Mouse (Mus musculus): ENCODE results near the gene Zfhx3.
A peak's percentile ranks its signal among the peaks of the same experiment; 100 is the strongest.

Zfhx3 gene

DNA sequence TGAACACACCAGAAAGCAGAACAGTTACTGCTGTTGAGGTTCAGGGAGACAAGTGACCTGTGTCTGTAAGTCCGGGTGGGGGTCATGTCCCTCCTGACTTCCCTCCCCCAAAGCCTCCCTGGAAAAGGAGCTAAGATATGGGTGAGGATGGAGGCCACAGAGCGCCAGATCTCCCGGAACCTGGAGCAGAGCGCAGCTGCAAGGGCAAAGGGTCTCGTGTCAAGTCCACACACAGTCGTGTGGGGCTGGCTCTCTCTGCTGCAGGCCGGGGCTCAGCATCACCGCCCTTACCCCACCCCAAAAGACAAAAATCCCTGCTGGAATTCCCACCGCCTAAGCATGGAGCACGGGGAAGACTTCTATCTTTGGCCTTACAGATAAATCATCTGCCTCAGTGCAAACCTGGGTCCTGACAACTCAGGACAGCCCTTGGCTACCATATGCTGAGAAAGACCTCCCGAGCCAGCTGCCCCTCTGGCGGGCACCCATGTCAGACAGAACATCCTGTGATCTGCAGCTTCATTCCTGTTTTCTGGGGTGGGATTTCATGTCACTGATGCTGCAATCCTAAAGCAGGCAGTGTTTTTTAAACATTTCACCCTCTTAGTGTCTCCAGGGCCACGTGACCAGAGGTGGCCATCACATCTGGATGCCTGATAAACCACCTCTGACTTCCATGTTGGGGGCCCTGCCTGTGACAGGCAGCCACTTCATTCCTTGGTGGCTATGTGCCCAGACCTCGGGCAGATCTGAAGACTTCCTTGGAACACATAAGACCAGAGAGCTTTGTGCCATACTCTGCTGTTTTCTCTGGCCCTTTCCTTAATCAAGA is 926.0 kb downstream of the Zfhx3 start:
- no peak for DNase-seq

DNA sequence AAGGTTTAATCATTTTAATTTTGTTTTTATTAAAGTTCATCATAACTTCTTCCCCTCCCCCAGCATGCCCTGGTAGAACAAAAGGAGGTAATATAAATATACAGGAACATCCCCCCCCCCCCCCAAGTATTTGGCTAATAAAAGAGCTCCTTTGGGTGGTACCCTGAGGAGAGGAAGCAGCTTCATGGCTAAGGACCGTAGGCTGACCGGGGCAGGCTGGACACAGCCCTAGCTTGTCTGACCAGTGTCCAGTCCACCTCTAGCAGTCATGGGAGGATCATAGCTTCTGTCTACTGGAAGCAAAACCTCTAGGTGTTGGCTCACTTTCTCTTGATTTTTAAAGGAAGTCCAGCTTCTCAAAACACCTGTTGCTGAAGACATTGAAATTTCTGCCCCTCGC is 927.0 kb downstream of the Zfhx3 start:
- DNase-seq = no peak

DNA sequence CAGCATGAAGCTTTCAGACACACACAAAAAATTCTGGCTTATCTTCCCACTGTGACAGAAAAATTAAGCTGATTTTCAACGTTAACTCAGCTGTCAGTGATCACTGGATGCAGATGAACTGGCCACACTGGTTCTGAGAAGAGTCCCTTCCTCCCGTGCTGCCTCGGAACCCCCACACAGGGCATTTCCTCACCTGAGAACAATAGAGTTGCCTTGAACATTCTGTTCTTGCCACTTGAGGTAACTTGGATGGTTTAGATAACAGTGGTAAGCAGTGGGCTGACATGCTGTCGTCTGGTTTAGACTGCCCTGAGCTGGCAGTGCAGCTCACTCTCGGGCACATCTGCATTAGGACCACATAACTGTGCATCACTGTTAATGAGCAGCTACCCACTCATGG is 927.5 kb downstream of the Zfhx3 start:
- no peak for DNase-seq

DNA sequence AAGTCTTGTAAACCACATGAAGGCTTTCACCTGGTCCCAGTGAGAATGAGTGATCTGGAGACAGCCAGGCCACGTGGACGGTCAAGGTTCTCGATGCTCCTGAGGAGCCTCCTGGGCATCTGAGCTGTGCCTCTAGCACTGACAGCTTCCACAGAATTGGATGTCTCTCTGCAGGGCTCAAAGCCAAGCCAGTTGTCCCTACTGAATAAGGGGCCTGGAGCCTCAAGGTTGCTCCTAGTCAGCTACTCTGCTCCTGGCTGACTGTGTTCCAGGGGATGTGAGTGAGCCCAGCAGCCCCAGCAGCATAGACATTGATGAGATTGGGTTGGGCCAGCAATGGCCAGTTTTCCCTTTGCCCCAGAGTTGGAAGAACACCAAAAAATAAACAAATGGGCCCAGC is 927.9 kb downstream of the Zfhx3 start:
- no peak for DNase-seq

DNA sequence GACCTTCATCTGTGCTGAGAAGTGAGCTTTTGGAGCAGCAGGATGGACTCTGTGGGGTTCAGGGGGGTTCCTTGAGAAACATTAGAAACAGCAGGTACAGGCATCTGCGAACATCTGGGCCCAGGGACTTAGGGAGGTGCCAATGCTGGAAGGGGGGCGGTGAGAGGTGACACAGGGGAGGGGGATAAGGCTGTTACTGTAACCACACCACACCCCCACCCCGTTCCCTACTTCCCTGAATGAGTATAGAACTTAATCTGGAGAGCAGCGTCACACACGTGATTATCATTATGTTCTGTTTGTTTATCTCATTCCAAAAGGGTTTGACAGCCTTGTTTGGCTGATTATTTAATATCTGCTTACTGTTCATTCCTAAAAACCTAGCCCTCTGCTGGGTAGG is 933.3 kb downstream of the Zfhx3 start:
- DNase-seq = no peak

DNA sequence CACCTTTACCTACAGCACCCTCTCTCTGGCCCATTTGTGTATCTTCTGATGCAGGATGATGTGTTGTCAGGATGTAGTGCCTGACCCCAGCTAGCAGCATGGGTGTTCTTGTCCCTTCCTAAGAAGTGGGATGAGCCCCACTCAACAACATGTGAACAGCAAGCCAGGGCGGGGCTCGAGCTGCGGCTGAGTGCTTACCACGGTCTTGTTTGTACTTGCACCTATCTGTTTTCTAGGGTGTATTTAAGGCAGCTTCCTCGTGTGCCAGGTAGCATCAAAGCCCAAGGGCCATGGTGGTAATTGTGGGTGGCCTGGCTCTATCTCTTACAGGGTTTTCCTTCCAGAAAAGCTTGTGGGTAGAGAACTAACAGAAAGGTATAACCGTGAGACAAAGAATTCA is 937.7 kb downstream of the Zfhx3 start:
- no peak for DNase-seq

DNA sequence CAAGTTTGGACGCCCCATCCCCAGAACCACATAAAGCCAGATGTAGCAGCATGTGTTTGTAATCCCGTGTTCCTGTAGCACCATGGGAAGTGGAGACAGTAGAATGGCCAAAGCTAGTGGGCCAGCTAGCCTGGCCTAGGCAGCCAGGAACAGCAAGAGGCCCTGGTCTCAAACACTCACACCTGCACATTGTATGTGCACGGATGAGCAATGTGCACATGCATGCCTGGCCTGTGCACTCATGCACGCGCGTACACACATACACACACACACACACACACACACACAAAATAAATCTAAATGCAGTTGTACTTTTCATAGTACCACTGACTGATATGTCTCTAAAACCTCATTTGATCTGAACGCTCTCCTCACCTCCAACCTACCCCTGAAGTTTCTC is 938.9 kb downstream of the Zfhx3 start:
- no peak for DNase-seq

DNA sequence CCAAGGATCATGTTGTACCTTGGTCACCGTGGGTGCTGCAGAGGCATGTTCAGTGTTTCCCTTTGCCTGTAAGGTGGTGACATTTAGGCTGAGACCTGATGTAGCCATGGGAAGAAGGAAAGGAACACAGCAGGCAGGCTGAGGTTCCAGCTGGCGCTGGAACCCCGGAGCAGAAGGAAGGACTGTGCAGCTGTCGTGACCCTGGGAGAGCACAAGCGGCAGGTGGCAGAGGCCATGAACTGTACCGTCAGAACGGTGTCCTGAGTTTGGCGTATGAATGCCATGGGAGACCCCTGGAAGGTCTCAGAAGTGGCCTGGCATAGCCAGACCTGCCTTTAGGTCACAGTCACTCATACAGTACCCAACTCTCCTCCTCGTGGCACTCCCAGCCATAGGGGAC is 939.6 kb downstream of the Zfhx3 start:
- no peak for DNase-seq

DNA sequence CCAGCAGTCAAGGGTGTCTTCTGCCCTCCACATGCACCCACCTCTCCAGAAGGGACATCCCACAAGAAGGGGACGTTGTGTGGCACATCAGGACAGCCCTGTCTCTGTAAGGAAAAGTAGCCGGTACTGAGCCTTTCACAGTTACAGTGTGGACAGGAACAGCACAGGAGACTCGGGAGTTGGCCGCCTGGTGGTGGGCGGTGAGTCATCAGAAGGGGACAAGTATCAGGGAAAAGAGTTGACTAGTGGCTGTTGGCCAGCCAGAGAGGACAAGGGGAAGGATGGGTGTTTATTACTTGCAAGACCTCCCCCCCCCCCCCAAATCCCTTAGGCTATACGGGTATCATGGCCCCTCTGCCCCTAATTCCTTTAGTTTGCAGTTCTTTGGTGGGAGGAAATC is 940.9 kb downstream of the Zfhx3 start:
- DNase-seq = no peak

DNA sequence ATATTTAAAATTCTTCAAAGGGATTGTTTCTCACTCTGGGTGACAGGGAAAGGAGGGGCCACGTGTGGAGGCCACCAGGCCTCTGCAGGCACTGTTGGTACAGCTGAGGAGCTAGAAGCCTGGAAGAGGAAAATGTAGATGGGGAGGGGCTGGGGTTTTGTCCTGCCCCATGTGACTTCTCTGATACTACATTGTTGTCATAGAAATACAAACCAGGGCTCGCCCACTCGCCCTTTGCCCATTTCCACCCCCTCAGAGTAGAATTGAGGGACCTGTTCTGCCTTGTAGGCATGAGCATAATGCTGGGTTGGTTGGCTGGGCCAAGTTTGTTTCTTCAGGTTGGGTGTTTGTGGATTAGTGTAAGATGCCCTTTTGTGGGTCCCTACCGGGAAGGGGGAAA is 942.5 kb downstream of the Zfhx3 start:
- DNase-seq = no peak

DNA sequence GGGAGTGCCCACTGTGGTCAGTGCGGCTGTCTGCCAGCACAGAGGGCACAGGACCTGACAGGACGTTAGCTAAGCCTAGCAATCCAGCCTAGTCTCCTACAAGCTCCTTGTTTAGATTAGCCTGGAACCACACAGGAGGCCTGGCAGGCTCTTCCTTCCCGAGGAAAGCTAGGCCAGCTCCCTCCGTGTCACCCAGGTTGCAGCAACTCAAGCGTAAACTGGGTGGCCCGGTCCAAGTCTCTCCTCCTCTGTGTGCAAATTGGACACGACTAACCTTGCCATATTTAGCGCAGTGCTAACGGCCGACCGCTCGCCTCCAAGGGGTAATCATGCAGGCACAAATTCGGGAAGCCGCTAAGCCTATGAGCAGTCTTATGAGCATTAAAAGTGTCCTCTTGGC is 943.0 kb downstream of the Zfhx3 start:
- no peak for DNase-seq

DNA sequence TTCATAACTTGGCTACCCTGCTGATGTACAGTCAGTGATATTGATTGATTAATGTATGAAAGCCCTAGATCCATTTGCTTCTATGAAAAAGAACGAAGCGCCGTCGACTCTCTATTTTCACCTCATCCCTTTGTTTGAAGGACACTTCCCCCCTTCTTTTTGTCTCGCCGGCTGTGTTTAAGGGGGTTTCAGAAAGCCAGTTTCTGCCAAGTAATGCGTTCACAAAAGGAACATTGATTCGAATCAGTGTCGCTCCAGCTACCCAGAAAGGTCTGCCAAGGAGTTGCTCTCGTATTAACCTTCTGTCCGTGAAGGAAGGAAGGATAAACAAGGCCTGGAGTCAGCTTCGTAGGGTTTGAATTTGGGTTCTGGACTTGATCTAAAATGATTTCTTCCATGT is 943.4 kb downstream of the Zfhx3 start:
- DNase-seq = no peak

DNA sequence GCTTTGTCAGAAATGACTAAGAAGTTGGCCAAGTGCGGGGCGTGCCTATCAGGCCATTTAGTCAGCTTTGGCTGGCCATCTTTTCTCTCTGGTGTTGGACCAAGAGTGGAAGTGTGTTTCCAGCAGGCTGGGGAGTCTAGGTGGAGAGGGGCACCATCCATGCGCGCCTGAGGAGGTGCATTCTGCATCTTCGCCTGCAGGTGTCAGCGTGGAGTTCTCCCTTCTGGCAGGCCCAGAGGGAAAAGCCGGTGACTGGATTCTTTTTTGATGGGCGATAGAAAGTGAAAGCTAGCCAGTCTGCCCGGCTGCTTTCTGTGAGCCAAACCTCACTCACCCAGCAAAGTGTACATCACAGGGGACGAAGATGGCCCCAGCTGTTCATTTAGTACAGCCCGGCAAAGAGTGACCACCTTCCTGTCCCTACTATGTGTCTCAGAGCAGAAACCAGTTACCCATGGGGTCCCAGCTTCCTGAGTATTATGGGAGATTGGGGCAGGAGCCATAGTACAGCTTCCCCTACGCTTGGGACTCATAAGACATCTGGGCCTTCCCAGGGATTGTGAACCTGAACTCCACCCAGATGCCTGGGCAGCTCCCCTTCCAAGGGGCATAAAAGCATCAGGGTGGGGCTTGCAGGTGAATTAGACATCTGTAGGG is 944.3 kb downstream of the Zfhx3 start:
- peak; percentile 70 to 73 for DNase-seq

DNA sequence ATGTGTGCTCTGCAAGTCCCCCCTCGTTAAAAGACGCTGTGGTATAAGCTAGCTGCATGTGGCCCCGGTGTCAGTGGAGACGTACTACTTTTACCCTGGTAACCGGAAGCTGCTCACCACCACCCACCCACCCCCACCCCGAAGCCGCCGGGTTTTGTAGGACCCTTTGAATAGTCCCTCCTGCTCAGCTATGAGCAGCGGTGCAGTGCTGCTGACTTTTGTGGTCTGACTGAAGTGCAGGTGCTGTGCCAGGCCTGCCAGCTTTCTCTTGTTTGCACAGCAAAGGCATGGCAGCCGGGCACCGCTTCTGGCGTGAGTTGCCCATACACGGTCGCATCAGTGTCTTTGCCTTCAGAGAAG is 944.8 kb downstream of the Zfhx3 start:
- DNase-seq = peak; percentile 6 to 10

DNA sequence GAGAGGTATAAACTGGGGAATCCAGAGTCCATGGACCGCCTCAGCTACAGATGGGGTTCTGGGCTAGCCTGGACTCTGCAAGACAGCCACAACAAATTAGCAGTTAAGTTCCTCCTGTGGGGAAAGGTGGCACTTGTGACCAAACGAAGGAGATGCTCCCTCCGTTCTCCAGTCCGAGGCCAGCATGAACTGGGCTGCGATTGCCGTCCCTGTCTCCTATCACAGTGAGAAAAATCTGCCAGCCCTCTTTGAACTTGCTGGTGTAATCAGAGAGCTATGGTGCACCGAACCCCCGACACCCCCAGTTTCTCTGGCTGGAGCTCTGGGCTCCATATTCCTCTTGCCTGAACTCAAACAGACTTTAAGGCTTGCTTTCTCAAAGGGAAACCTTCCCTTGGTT is 945.4 kb downstream of the Zfhx3 start:
- no peak for DNase-seq

DNA sequence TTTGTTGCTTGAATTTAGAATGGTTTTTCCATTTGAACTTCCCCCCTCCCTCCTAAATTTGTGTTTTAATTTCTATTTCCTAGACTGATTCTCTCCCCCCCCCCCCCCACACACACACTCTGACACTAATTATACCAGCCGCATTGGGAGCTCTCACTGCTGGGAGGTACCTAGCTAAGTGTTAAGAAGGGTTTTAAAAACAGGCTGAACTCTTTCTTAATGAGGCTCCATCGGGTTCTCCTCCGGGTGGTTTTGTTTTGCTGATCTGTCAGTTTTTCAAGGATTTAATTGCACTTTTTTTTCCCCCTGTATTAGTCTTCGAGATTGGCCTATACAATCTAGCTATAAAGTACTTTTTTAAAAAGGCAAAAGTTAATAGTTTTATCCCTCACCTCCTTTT is 946.5 kb downstream of the Zfhx3 start:
- DNase-seq = no peak

DNA sequence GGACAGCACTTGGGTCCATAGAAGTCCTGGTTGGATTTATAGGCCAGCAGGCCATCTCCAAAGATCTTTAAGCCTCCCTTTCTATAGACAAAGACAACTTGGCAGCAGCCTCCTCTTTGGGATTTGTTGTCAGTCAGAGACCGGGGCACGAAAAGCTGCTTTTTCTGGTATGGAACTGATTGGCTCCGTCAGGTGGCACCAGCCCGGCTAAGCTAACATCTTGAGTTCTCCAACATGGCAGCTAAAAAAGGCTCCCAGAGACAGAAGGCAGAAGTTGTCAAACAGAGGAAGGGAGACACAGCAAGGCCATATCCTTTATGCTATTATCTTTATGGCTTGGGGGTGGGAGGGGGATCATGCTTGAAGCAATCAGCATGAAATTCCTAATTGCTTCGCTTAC is 947.0 kb downstream of the Zfhx3 start:
- DNase-seq = no peak

DNA sequence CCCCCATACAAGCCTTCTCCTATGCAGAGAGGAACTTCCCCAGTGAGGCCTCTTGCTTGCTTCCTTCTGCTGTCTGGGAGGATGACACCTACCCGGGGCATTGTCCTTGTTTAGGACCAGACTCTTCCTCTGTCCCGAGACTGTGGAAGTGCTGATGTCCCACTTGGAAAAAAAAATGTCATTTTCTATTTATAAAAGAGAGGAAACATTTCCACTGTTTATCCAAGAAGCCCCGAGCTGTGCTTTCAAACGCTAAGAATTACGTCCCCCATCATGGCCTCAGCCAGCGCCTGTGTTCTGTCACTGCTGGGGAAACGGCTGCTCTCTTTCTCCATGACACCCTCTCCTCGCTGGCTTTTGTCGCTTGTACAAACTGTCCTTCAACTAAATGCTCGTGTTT is 951.8 kb downstream of the Zfhx3 start:
- DNase-seq = no peak

DNA sequence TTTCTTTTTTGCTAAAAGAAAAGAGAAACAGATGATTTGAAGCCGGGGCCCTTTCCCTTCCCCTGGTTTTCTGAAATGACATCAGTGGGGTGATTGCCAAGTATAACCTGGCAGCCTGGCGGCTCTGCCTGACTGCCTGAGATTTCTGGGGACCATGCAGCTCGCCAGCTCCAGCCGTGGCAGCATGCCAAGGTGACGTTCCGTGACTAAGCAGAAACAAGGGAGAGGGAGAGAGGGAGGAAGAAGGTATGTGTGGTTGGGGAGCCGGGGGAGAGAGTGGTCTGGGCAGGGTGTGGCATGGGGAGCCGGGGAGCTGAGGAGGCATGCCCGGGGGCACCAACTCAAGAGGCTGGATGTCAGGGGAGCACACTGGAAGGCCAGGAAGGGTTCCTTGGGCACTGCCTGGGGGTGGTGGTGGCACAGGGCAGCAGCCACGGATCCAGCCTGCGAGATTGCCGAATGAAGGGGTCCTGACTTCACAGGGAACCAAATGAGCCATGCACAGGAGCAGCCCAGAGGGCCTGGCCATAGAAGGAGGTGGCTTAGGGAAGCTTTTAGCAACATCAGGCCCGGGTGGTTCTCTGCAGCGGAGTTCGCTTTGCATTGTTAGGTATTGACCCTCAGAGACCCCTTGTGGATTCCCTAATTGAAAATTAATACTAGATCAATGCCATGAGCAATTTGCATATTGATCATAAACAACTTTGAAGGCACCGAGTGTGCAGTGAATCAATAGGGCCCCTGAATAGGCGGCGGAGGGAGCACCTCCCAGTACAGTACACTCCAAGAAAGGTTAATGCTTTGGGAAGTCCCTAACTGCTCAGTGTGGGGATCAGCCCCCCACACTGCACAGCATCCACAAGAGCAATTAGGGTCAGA is 954.3 kb downstream of the Zfhx3 start:
- no peak for DNase-seq

DNA sequence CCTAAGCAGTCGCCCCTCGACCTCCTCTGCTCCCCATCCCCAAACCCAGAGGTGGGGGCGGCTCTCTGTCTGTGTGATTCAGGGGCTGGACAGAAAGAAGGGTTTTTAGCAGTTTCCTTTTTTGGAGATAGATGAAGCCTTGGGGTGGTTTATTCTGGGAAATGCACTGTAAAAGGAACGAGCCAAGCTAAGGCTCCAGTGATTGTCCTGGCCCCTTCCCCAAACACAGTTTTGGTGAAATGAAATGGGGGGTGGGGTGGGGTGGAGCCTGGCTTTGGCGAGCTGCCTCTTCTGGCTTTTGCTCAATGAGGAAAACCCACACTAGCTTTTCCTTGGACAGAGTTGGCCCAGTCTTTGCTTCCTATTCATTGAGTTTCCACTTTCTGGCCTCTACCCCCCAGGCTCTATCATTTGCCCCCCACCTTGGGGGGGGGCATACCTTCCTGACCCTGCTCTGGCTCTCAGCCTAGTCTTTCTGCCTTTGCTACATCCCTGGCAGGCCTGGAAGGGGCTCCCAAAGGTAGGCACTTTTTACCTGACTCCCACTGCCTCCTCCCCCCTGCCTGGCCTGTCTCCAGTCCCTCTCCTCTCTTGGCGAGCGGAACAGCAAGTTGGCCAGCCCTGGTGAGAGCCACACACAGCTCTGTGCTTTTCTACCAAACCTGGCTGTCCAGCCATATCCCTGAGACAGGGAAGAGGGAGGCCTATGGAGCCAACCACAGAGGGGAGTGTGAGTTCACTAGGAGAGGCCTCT is 955.1 kb downstream of the Zfhx3 start:
- DNase-seq = no peak

DNA sequence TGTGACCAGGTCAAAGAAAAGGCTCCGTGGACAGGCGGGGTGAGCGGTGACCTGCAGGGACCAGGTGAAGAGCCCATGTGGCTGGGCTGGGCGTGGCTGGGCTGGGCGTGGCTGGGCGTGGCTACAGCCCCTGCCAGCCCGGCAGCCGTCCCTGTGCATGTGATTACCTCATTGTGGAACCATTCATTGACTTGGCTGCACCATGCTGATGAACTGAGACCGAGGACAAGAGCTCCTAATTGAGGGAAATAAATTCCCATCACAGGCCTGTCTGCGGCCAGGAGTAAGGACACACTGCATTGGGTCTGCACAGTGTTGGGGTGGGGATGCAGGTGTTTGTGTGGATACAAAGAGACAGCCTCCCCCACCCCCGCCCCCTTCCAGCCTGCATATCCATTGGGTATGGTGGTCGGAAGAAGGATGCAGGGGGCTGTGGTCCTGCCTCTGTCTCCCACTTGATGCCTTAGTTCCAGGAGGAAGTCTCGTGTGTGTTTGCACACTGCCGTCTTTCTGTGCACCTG is 956.9 kb downstream of the Zfhx3 start:
- no peak for DNase-seq

DNA sequence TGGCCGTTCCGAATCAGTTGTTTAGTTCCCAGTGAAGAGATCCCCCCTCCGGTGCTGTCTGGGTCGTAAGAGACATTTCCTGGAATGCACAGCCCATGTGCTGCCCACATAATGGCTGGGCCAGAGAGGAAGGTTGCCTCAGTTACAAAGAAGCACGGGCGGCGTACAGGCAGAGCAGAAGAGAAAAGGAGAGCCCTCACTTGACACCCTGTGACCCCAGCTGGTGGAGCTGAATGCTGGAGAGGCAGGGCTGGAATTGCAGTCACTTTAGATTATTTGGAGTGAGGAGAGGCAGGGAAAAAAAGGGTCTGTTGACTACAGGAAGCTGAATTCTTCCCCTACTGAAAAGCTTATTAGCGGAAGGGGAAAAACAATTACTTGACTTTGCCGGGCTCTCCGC is 958.1 kb downstream of the Zfhx3 start:
- DNase-seq = no peak

DNA sequence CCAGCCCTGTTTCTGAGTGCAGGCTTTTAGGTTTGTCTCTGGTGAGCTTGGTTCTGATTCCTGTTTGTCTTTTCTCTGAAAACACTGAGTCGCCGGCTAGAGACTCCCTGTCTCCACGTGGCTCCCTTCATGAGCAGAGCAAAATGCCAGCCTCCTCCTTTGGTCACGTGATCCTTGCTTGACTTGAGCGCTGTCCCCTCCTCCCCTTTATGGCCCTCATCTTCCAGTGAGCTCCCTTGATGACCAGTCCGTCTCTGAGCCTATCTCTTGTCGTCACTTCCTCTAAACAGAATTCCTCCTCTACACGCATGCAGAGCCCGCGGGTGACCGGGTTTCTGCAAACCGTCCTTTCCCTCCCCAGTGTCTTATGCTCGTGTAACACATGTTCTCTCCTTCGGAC is 958.8 kb downstream of the Zfhx3 start:
- no peak for DNase-seq
